Mouse (Mus musculus): ENCODE results near the gene Lgals3. TPM values are rescaled to one million over a fixed set of nuclear protein-coding genes. Genes with fewer than 3 reads are reported as not detected.
A peak's percentile ranks its signal among the peaks of the same experiment; 100 is the strongest.

Gene Lgals3
- total and polyA plus RNA-seq, 3 experiments = 0.29 to 1.8 TPM; not detected in 1

- DNase-seq (ENCODE audit: extremely low read depth) = peak; percentile 47
- dilution Hi-C loops (cut with MboI; ENCODE audit: extremely low pct_ligation_motif_present, extremely low pct_unique_long_range_greater_than_20kb, low sequenced_read_pairs) = no loop called here
- TF ChIP-seq ZC3H11A (IDR thresholded peaks at IDR 0.05; ENCODE audit: low read depth, low read length) (no peak), ZKSCAN1 (IDR thresholded peaks at IDR 0.05; ENCODE audit: borderline replicate concordance, low read depth, low read length) (no peak), TBP (conservative IDR thresholded peaks at IDR 0.05; ENCODE audit: low read depth, low read length) (no peak), ZNF384 (IDR thresholded peaks at IDR 0.05; ENCODE audit: low read depth, low read length) (no peak), RCOR1 (conservative IDR thresholded peaks at IDR 0.05; ENCODE audit: low read depth, low read length) (no peak), CTCF (conservative IDR thresholded peaks at IDR 0.05 in 1 of 2, IDR thresholded peaks at IDR 0.05 in 1 of 2; ENCODE audit: low read depth in 2 of 2, low read length in 2 of 2) (peak; percentile 43 to 79; a peak in 3 of 4 replicates), SMC3 (IDR thresholded peaks at IDR 0.05; ENCODE audit: low read depth, low read length) (peak; percentile 75), RAD21 (IDR thresholded peaks at IDR 0.05; ENCODE audit: low read depth, low read length) (peak; percentile 73), USF1 (IDR thresholded peaks at IDR 0.05; ENCODE audit: low read depth, low read length) (no peak)
- Histone ChIP-seq H3K4me3 (replicated peaks in 1 of 3; ENCODE audit: low read depth in 2 of 3, low read length in 2 of 3, poor library complexity in 1 of 3) (no peak overlapping the region), H3K9me3 (replicated peaks; ENCODE audit: low read length) (no peaks in the 10 kb centered on the region), H3K4me1 (ENCODE audit: control insufficient read depth in 1 of 2, insufficient read depth in 2 of 2) (no peaks in the 10 kb centered on the region), H3K36me3 (replicated peaks in 1 of 2; ENCODE audit: control insufficient read depth in 1 of 2, insufficient read depth in 1 of 2, low read length in 1 of 2) (peaks cover 69 to 92% of the 10 kb centered on the region in 2 experiments), H3K9ac (ENCODE audit: insufficient read depth, low read depth) (no peak overlapping the region), H3K4me2 (ENCODE audit: insufficient read depth, low read depth, poor library complexity, severe bottlenecking) (no peak overlapping the region), H3K27ac (ENCODE audit: insufficient read depth, low read depth) (no peak overlapping the region), H3K79me2 (replicated peaks; ENCODE audit: control insufficient read depth, extremely low read depth, insufficient read depth, poor library complexity, severe bottlenecking) (no peaks in the 10 kb centered on the region), H3K27me3 (replicated peaks) (no peaks in the 10 kb centered on the region)
- in situ Hi-C loops (cut with MboI; ENCODE audit: low pct_ligation_motif_present, low pct_unique_long_range_greater_than_20kb, low sequenced_read_pairs) = no loop called here
Observed at GRCm38 (mm10) chr14:47396165-47396652, 28.7 kb downstream of the Lgals3 start.

GRCm38 (mm10) chr14:47402735-47403134 is 35.2 kb downstream of the Lgals3 start:
- H3K4me1 ChIP-seq (ENCODE audit: control insufficient read depth in 1 of 2, insufficient read depth in 2 of 2) = no peaks in the 10 kb centered on the region
- no peaks in the 10 kb centered on the region for H3K27me3 ChIP-seq (replicated peaks)
- H3K4me3 ChIP-seq (replicated peaks in 1 of 3; ENCODE audit: low read depth in 2 of 3, low read length in 2 of 3, poor library complexity in 1 of 3) = no peak overlapping the region
- H3K36me3 ChIP-seq (replicated peaks in 1 of 2; ENCODE audit: control insufficient read depth in 1 of 2, insufficient read depth in 1 of 2, low read length in 1 of 2) = peaks cover 69 to 91% of the 10 kb centered on the region in 2 experiments
- H3K9ac ChIP-seq (ENCODE audit: insufficient read depth, low read depth) = no peak overlapping the region
- H3K4me2 ChIP-seq (ENCODE audit: insufficient read depth, low read depth, poor library complexity, severe bottlenecking) = no peak overlapping the region
- no peak for DNase-seq (ENCODE audit: extremely low read depth)
- H3K9me3 ChIP-seq (replicated peaks; ENCODE audit: low read length) = no peaks in the 10 kb centered on the region
- H3K79me2 ChIP-seq (replicated peaks; ENCODE audit: control insufficient read depth, extremely low read depth, insufficient read depth, poor library complexity, severe bottlenecking) = no peaks in the 10 kb centered on the region
- no peak overlapping the region for H3K27ac ChIP-seq (ENCODE audit: insufficient read depth, low read depth)
- TF ChIP-seq IRF4 (IDR thresholded peaks at IDR 0.05; ENCODE audit: low read depth, low read length) (no peak), HCFC1 (IDR thresholded peaks at IDR 0.05; ENCODE audit: low read depth, low read length) (no peak), MXI1 (IDR thresholded peaks at IDR 0.05; ENCODE audit: low read depth, low read length) (no peak), ETS1 (conservative IDR thresholded peaks at IDR 0.05; ENCODE audit: low read depth, low read length) (no peak), CTCF (conservative IDR thresholded peaks at IDR 0.05 in 1 of 2, IDR thresholded peaks at IDR 0.05 in 1 of 2; ENCODE audit: low read depth in 2 of 2, low read length in 2 of 2) (no peak), BHLHE40 (IDR thresholded peaks at IDR 0.05; ENCODE audit: low read depth, low read length) (no peak), POLR2A (IDR thresholded peaks at IDR 0.05; ENCODE audit: low read depth, low read length) (no peak), E2F4 (IDR thresholded peaks at IDR 0.05; ENCODE audit: insufficient replicate concordance, low read depth, low read length) (no peak), GABPA (IDR thresholded peaks at IDR 0.05; ENCODE audit: insufficient replicate concordance, low read depth, low read length) (no peak), CHD2 (IDR thresholded peaks at IDR 0.05; ENCODE audit: low read length) (no peak), TCF12 (IDR thresholded peaks at IDR 0.05; ENCODE audit: low read depth, low read length) (no peak), TBP (conservative IDR thresholded peaks at IDR 0.05; ENCODE audit: low read depth, low read length) (no peak), UBTF (IDR thresholded peaks at IDR 0.05; ENCODE audit: low read depth, low read length) (no peak), POLR2AphosphoS2 (IDR thresholded peaks at IDR 0.05; ENCODE audit: low read depth, low read length) (no peak), RCOR1 (conservative IDR thresholded peaks at IDR 0.05; ENCODE audit: low read depth, low read length) (no peak)
- in situ Hi-C loops (cut with MboI; ENCODE audit: low pct_ligation_motif_present, low pct_unique_long_range_greater_than_20kb, low sequenced_read_pairs) (no loop called here), dilution Hi-C loops (cut with MboI; ENCODE audit: extremely low pct_ligation_motif_present, extremely low pct_unique_long_range_greater_than_20kb, low sequenced_read_pairs) (no loop called here)

Data from CH12.LX (cell line).